22 mouse cellular contexts compared by ENCODE assay signal in the genomic region with DNA sequence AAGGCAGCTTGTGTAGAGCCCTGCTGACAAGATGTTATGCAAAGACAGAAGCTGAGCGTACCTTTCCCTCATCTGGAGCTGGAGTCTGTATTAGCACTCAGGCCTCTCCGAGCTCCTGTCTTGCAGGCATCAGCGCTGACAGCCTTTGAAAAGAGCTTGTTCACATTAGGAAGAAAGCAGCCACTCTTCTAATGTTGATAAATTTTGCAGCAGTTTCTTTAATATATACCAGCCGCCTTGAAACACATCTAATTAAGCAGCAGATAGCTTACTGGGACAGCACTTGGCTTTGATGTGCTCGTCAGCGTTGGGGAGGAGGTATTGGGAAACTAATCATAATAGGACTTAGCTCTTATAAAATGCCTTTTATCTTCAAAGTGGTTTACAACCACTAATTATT. TPM values are rescaled to one million over a fixed set of nuclear protein-coding genes. Genes with fewer than 3 reads are reported as not detected.
DNase-seq lines count a peak whose midpoint lies in the region; ATAC-seq and TF ChIP-seq lines count a peak whose summit lies in the region.
"Had no signal": no experiment of that assay in that cellular context is flagged by ENCODE, and none has a peak within 500 bp of the region (broad histone marks: within the 10 kb centered on the region; RNA-seq: fewer than 3 reads in every experiment).

No protein-coding gene starts in this region.

- H3K4me3 ChIP-seq in forebrain, embryonic 12.5 days (replicated peaks) = no peak overlapping the region
- H3K4me3 ChIP-seq in forebrain, embryonic 15.5 days = no peak overlapping the region
- no peak overlapping the region for H3K4me3 ChIP-seq in hindbrain, postnatal 0 days (ENCODE audit: low read length)
- no peak overlapping the region for H3K4me3 ChIP-seq in hindbrain, embryonic 11.5 days (ENCODE audit: low read depth, low read length)
- no peak overlapping the region for H3K4me3 ChIP-seq in forebrain, postnatal 0 days (ENCODE audit: low read depth, low read length)
- H3K4me3 ChIP-seq in liver, embryonic 11.5 days (ENCODE audit: low read depth, low read length) = no peak overlapping the region
- H3K4me3 ChIP-seq: embryonic facial prominence, embryonic 12.5 days; heart, adult 2 months; heart, embryonic 15.5 days had no signal

- no peak for DNase-seq in hindbrain, postnatal 0 days (ENCODE audit: low spot score)
- no peak for DNase-seq in hindbrain, embryonic 11.5 days (ENCODE audit: low spot score)
- peak; percentile 26 for DNase-seq in brain, adult 2 months (ENCODE audit: low read depth, low spot score)
- DNase-seq in forebrain, postnatal 0 days = no peak
- DNase-seq in liver, embryonic 11.5 days (ENCODE audit: low spot score) = no peak
- DNase-seq in gastrocnemius, postnatal 14 days = no peak
- DNase-seq: adrenal gland, adult 2 months; adrenal gland, postnatal 25 days; cerebellum, adult 11 months; cerebellum, adult 9-10 months; cerebellum, postnatal 25 days; heart, adult 2 months; heart, postnatal 14 days; kidney, adult 2 months had no signal

- no peaks in the 10 kb centered on the region for H3K27me3 ChIP-seq in forebrain, embryonic 12.5 days
- H3K27me3 ChIP-seq in forebrain, embryonic 15.5 days = no peaks in the 10 kb centered on the region
- no peaks in the 10 kb centered on the region for H3K27me3 ChIP-seq in hindbrain, postnatal 0 days (ENCODE audit: insufficient read depth, low read length)
- no peaks in the 10 kb centered on the region for H3K27me3 ChIP-seq in hindbrain, embryonic 11.5 days (ENCODE audit: control insufficient read depth, insufficient read depth, low read length)
- no peaks in the 10 kb centered on the region for H3K27me3 ChIP-seq in forebrain, postnatal 0 days (ENCODE audit: insufficient read depth, low read length)
- no peaks in the 10 kb centered on the region for H3K27me3 ChIP-seq in liver, embryonic 11.5 days (replicated peaks; ENCODE audit: control insufficient read depth, insufficient read depth, low read length)
- H3K27me3 ChIP-seq: CH12.LX; embryonic facial prominence, embryonic 12.5 days; heart, embryonic 15.5 days had no signal

- H3K4me2 ChIP-seq in forebrain, embryonic 12.5 days = no peak overlapping the region
- no peak overlapping the region for H3K4me2 ChIP-seq in forebrain, embryonic 15.5 days (replicated peaks)
- H3K4me2 ChIP-seq in hindbrain, postnatal 0 days (ENCODE audit: low read depth, low read length) = no peak overlapping the region
- H3K4me2 ChIP-seq in hindbrain, embryonic 11.5 days (replicated peaks; ENCODE audit: low read depth, low read length) = no peak overlapping the region
- H3K4me2 ChIP-seq in forebrain, postnatal 0 days (ENCODE audit: low read depth) = no peak overlapping the region
- H3K4me2 ChIP-seq in liver, embryonic 11.5 days = no peak overlapping the region
- H3K4me2 ChIP-seq: embryonic facial prominence, embryonic 12.5 days; heart, embryonic 11.5 days; heart, embryonic 15.5 days had no signal

- H3K9ac ChIP-seq in forebrain, embryonic 12.5 days = no peak overlapping the region
- H3K9ac ChIP-seq in forebrain, embryonic 15.5 days (replicated peaks) = no peak overlapping the region
- H3K9ac ChIP-seq in hindbrain, postnatal 0 days (replicated peaks; ENCODE audit: low read length) = no peak overlapping the region
- H3K9ac ChIP-seq in hindbrain, embryonic 11.5 days (ENCODE audit: low read depth, low read length) = no peak overlapping the region
- no peak overlapping the region for H3K9ac ChIP-seq in forebrain, postnatal 0 days
- no peak overlapping the region for H3K9ac ChIP-seq in liver, embryonic 11.5 days (ENCODE audit: low read depth, low read length)
- H3K9ac ChIP-seq: embryonic facial prominence, embryonic 12.5 days; heart, embryonic 15.5 days had no signal

- no peaks in the 10 kb centered on the region for H3K9me3 ChIP-seq in forebrain, embryonic 12.5 days
- H3K9me3 ChIP-seq in forebrain, embryonic 15.5 days = no peaks in the 10 kb centered on the region
- no peaks in the 10 kb centered on the region for H3K9me3 ChIP-seq in hindbrain, postnatal 0 days (ENCODE audit: low read length)
- H3K9me3 ChIP-seq in hindbrain, embryonic 11.5 days (ENCODE audit: control insufficient read depth, low read length) = no peaks in the 10 kb centered on the region
- H3K9me3 ChIP-seq in forebrain, postnatal 0 days (ENCODE audit: low read length) = no peaks in the 10 kb centered on the region
- peaks cover 6% of the 10 kb centered on the region; the same call in 1 of the 2 replicates for H3K9me3 ChIP-seq in liver, embryonic 11.5 days (ENCODE audit: control insufficient read depth, low read length)
- H3K9me3 ChIP-seq: embryonic facial prominence, embryonic 12.5 days; heart, embryonic 15.5 days had no signal

- no peak for TF ChIP-seq CTCF in hindbrain, postnatal 0 days (IDR thresholded peaks at IDR 0.05; ENCODE audit: low read depth)
- TF ChIP-seq CTCF in forebrain, postnatal 0 days (IDR thresholded peaks at IDR 0.05; ENCODE audit: low read depth) = no peak

- intact Hi-C loops in gastrocnemius, postnatal 14 days (cut with DNase I; ENCODE audit: low total_unique reads) = no loop called here

- H3K27ac ChIP-seq in forebrain, embryonic 12.5 days = peak overlapping the region; percentile 60
- H3K27ac ChIP-seq in forebrain, embryonic 15.5 days (replicated peaks) = no peak overlapping the region
- no peak overlapping the region for H3K27ac ChIP-seq in hindbrain, postnatal 0 days
- H3K27ac ChIP-seq in hindbrain, embryonic 11.5 days (ENCODE audit: low read depth, low read length) = no peak overlapping the region
- no peak overlapping the region for H3K27ac ChIP-seq in forebrain, postnatal 0 days (ENCODE audit: low read depth, low read length)
- no peak overlapping the region for H3K27ac ChIP-seq in liver, embryonic 11.5 days (ENCODE audit: low read depth, low read length)
- H3K27ac ChIP-seq: embryonic facial prominence, embryonic 12.5 days; heart, adult 2 months; heart, embryonic 15.5 days had no signal

- peaks cover 19% of the 10 kb centered on the region for H3K4me1 ChIP-seq in forebrain, embryonic 12.5 days
- peaks cover 9% of the 10 kb centered on the region; the same call in 1 of the 2 replicates for H3K4me1 ChIP-seq in forebrain, embryonic 15.5 days
- no peaks in the 10 kb centered on the region; the same call in 1 of the 2 replicates for H3K4me1 ChIP-seq in hindbrain, postnatal 0 days (ENCODE audit: insufficient read depth, low read length)
- no peaks in the 10 kb centered on the region for H3K4me1 ChIP-seq in hindbrain, embryonic 11.5 days (replicated peaks; ENCODE audit: control insufficient read depth, insufficient read depth, low read length)
- H3K4me1 ChIP-seq in forebrain, postnatal 0 days (ENCODE audit: insufficient read depth) = peaks cover 5% of the 10 kb centered on the region; the same call in 1 of the 2 replicates
- no peaks in the 10 kb centered on the region for H3K4me1 ChIP-seq in liver, embryonic 11.5 days (replicated peaks; ENCODE audit: control insufficient read depth, insufficient read depth, low read length)
- H3K4me1 ChIP-seq: embryonic facial prominence, embryonic 12.5 days; heart, embryonic 15.5 days had no signal

- WGBS in forebrain, embryonic 12.5 days = 49% methylated on average over 6 of the region's 6 CpGs
- 21% methylated on average over 6 of the region's 6 CpGs for WGBS in forebrain, embryonic 15.5 days
- 56% methylated on average over 6 of the region's 6 CpGs for WGBS in hindbrain, postnatal 0 days
- 78% methylated on average over 6 of the region's 6 CpGs for WGBS in hindbrain, embryonic 11.5 days
- 19% methylated on average over 6 of the region's 6 CpGs for WGBS in forebrain, postnatal 0 days
- 71% methylated on average over 6 of the region's 6 CpGs for WGBS in liver, embryonic 11.5 days

- no peaks in the 10 kb centered on the region for H3K36me3 ChIP-seq in forebrain, embryonic 12.5 days (replicated peaks)
- no peaks in the 10 kb centered on the region for H3K36me3 ChIP-seq in forebrain, embryonic 15.5 days
- H3K36me3 ChIP-seq in hindbrain, postnatal 0 days (ENCODE audit: insufficient read depth, low read length) = no peaks in the 10 kb centered on the region
- H3K36me3 ChIP-seq in hindbrain, embryonic 11.5 days (ENCODE audit: control insufficient read depth, insufficient read depth, low read length) = no peaks in the 10 kb centered on the region
- no peaks in the 10 kb centered on the region for H3K36me3 ChIP-seq in forebrain, postnatal 0 days (ENCODE audit: insufficient read depth)
- H3K36me3 ChIP-seq in liver, embryonic 11.5 days (ENCODE audit: control insufficient read depth, insufficient read depth, low read length) = no peaks in the 10 kb centered on the region
- H3K36me3 ChIP-seq: embryonic facial prominence, embryonic 12.5 days; heart, embryonic 15.5 days had no signal

- peak; percentile 55; the same call in 1 of the 2 replicates for ATAC-seq in forebrain, embryonic 12.5 days (ENCODE audit: low FRiP score)
- no peak for ATAC-seq in forebrain, embryonic 15.5 days (replicated peaks)
- ATAC-seq in hindbrain, postnatal 0 days = 0 out of 2 replicates have a peak, but pooled peaks have one; percentile 28
- ATAC-seq in hindbrain, embryonic 11.5 days (ENCODE audit: low FRiP score) = no peak
- ATAC-seq in forebrain, postnatal 0 days = peak; percentile 70
- ATAC-seq in liver, embryonic 11.5 days (replicated peaks; ENCODE audit: low FRiP score) = no peak
- ATAC-seq: intestine, embryonic 16.5 days; Patski had no signal

RNA-seq across cellular contexts. Expression of a gene that starts 38.1 kb away (rescaled TPM):
- polyA plus RNA-seq in forebrain, embryonic 12.5 days (2016; fragmentation: Nextera tagmentation; extraction: Ambion mirVana) = 1.1 TPM in 2 replicates
- polyA plus RNA-seq in forebrain, embryonic 15.5 days (2015; fragmentation: Nextera tagmentation; extraction: Ambion mirVana) = 0.13 and 0.31 TPM in 2 replicates
- 0.47 and 0.52 TPM in 2 replicates for total RNA-seq in hindbrain, postnatal 0 days (2014; rRNA removed)
- 1.0 and 1.1 TPM in 2 replicates for polyA plus RNA-seq in hindbrain, postnatal 0 days (2015; fragmentation: Nextera tagmentation; extraction: Ambion mirVana)
- polyA plus RNA-seq in hindbrain, embryonic 11.5 days (2014; fragmentation: Nextera tagmentation; extraction: Ambion mirVana) = 0.83 and 1.2 TPM in 2 replicates
- total RNA-seq in forebrain, postnatal 0 days (2014; rRNA removed) = 0.46 and 0.57 TPM in 2 replicates
- polyA plus RNA-seq in forebrain, postnatal 0 days (2015; fragmentation: Nextera tagmentation; extraction: Ambion mirVana) = 0.28 and 0.30 TPM in 2 replicates
- 1.8 TPM in 2 replicates for polyA plus RNA-seq in liver, embryonic 11.5 days (2014; fragmentation: Nextera tagmentation; extraction: Ambion mirVana)
- total RNA-seq in gastrocnemius, postnatal 14 days (2021) = under 1 TPM; 0.42 to 0.94 TPM
- polyA plus RNA-seq: Patski had no signal

Comparison
In these comparisons a context has a peak if more than half of its experiments do, and no peak if none do; other contexts are left out.
1. ATAC-seq: peak in forebrain, embryonic 12.5 days (single experiment), hindbrain, postnatal 0 days (single experiment) and forebrain, postnatal 0 days (single experiment); none in forebrain, embryonic 15.5 days (single experiment), hindbrain, embryonic 11.5 days (single experiment) and liver, embryonic 11.5 days (single experiment).